Comparison of ENCODE assay signal across 12 mouse cellular contexts in the genomic region with DNA sequence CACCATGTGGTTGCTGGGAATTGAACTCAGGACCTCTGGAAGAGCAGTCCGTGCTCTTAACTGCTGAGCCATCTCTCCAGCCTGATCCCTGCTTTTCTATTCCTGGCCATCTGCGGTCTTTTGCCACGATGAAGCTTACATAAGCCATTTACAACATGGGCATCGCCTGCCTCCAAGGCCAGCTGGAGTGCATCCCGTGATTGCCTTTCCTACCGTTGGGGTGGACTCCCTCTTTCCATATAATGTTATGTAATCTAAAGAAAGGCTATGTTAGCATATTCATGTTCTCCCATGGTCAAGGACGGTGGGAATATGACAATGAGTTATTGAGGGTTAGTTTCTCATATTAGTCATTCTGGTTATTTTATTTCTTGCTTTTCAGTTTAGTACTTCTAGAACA.
"Had no signal": no experiment of that assay in that cellular context is flagged by ENCODE, and none has a peak within 500 bp of the region (broad histone marks: within the 10 kb centered on the region; RNA-seq: fewer than 3 reads in every experiment).

No protein-coding gene starts in this region.

- H3K27ac ChIP-seq: limb, embryonic 12.5 days; liver, embryonic 15.5 days; midbrain, embryonic 10.5 days; midbrain, embryonic 15.5 days; neural tube, embryonic 12.5 days; stomach, postnatal 0 days had no signal

- H3K9ac ChIP-seq: limb, embryonic 12.5 days; liver, embryonic 15.5 days; lung, embryonic 14.5 days; midbrain, embryonic 15.5 days; neural tube, embryonic 12.5 days had no signal

- H3K27me3 ChIP-seq: limb, embryonic 12.5 days; liver, embryonic 15.5 days; midbrain, embryonic 15.5 days; neural tube, embryonic 12.5 days had no signal

- H3K9me3 ChIP-seq: limb, embryonic 12.5 days; liver, embryonic 15.5 days; midbrain, embryonic 10.5 days; midbrain, embryonic 15.5 days; neural tube, embryonic 12.5 days had no signal

- ATAC-seq: midbrain, embryonic 15.5 days had no signal

- H3K4me2 ChIP-seq: limb, embryonic 12.5 days; liver, embryonic 15.5 days; lung, embryonic 14.5 days; midbrain, embryonic 15.5 days; neural tube, embryonic 12.5 days had no signal

- H3K4me3 ChIP-seq: layer of hippocampus, adult 2 months; limb, embryonic 12.5 days; liver, embryonic 15.5 days; midbrain, embryonic 10.5 days; midbrain, embryonic 15.5 days; neural tube, embryonic 12.5 days had no signal

- H3K36me3 ChIP-seq: liver, embryonic 15.5 days; midbrain, embryonic 15.5 days had no signal

- H3K4me1 ChIP-seq: limb, embryonic 12.5 days; liver, embryonic 15.5 days; midbrain, embryonic 15.5 days; neural tube, embryonic 12.5 days had no signal

- DNase-seq: kidney, postnatal 10 days; lung, embryonic 14.5 days; lung, postnatal 10 days; lung, postnatal 4 days; thymus, postnatal 4 days had no signal
